Comparison of ENCODE assay signal across 8 mouse cellular contexts in the genomic region with DNA sequence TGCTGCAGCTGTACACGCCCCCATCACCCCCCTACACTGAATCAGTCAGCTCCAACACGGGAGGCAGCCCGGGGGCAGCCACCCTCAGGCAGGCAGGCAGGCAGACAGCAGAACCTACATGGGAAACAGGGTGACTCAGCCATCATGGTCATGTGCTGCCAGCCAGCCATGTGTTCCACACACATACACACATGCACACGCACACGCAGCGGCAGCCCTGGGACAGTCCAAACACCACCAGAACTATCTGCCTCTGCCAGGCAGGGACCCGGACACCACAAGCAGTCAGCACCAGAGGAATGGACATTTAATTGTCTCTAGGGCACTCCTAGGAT. TPM values are rescaled to one million over a fixed set of nuclear protein-coding genes. Genes with fewer than 3 reads are reported as not detected.
DNase-seq lines count a peak whose midpoint lies in the region; ATAC-seq and TF ChIP-seq lines count a peak whose summit lies in the region.

No protein-coding gene starts in this region.

- no peak for DNase-seq in gastrocnemius, adult 2 months
- DNase-seq in gastrocnemius, postnatal 10 days, result no peak
- DNase-seq in 3T3-L1 (ENCODE audit: low read depth, low spot score), result peak; percentile 54
- DNase-seq in left cerebral cortex, postnatal 36 days (ENCODE audit: low spot score in 2 of 2), result peak; percentile 71 to 81
- peak; percentile 74 to 80 for DNase-seq in right cerebral cortex, postnatal 36 days (ENCODE audit: low spot score in 2 of 2)
- no peak for DNase-seq in embryo, embryonic 10.5 days (ENCODE audit: low spot score)
- DNase-seq in gastrocnemius, postnatal 4 days (ENCODE audit: low spot score in 2 of 2), result no peak

- intact Hi-C loops in gastrocnemius, adult 2 months (cut with DNase I), result no loop called here
- intact Hi-C loops in left cerebral cortex, postnatal 36 days (cut with DNase I), result loop anchor here (10.0 kb wide), 1 partner anchor 92 kb away; no protein-coding TSS in a partner anchor

- H3K4me3 ChIP-seq in gastrocnemius, adult 2 months, result peak overlapping the region; percentile 89
- no peak overlapping the region for H3K4me3 ChIP-seq in forebrain, embryonic 13.5 days

- WGBS in forebrain, embryonic 13.5 days, result 88% methylated on average over 7 of the region's 7 CpGs

- peaks cover 18% of the 10 kb centered on the region for H3K36me3 ChIP-seq in forebrain, embryonic 13.5 days (ENCODE audit: poor library complexity, severe bottlenecking)

- TF ChIP-seq CTCF in gastrocnemius, adult 2 months (IDR thresholded peaks at IDR 0.05), result no peak

- H3K4me2 ChIP-seq in forebrain, embryonic 13.5 days, result peak overlapping the region; percentile 87; the same call in 1 of the 2 replicates

- H3K27me3 ChIP-seq in forebrain, embryonic 13.5 days, result no peaks in the 10 kb centered on the region

- ATAC-seq in forebrain, embryonic 13.5 days, result no peak

- H3K27ac ChIP-seq in gastrocnemius, adult 2 months, result peak overlapping the region; percentile 90; the same call in 1 of the 2 replicates
- no peak overlapping the region for H3K27ac ChIP-seq in forebrain, embryonic 13.5 days

- H3K9me3 ChIP-seq in forebrain, embryonic 13.5 days (replicated peaks), result no peaks in the 10 kb centered on the region

- peaks cover 21% of the 10 kb centered on the region for H3K4me1 ChIP-seq in forebrain, embryonic 13.5 days

- peak overlapping the region; percentile 40; the same call in 1 of the 2 replicates for H3K9ac ChIP-seq in forebrain, embryonic 13.5 days

RNA-seq across cellular contexts. Expression of gene Sh3bgrl3, which starts 1.5 kb away (rescaled TPM):
- total RNA-seq in gastrocnemius, adult 2 months (2021), result 10 to 100 TPM; 12.2 to 27.1 TPM
- total RNA-seq in gastrocnemius, postnatal 10 days (2021), result 10 to 100 TPM; 44.9 to 59.6 TPM
- polyA plus RNA-seq in forebrain, embryonic 13.5 days (2015; fragmentation: Nextera tagmentation; extraction: Ambion mirVana), result 285 TPM in 2 replicates
- 100 to 1,000 TPM; 187 to 235 TPM for total RNA-seq in left cerebral cortex, postnatal 36 days (2021)
- 10 to 100 TPM; 72.4 to 83.6 TPM for total RNA-seq in gastrocnemius, postnatal 4 days (2021)

RNA-seq across cellular contexts. Expression of gene Ubxn11, which starts 24.7 kb away (rescaled TPM):
- 1 to 10 TPM in 1 of 2 experiments, under 1 TPM in 1; 0.71 to 1.9 TPM for total RNA-seq in gastrocnemius, adult 2 months (2021)
- total RNA-seq in gastrocnemius, postnatal 10 days (2021), result 1 to 10 TPM in 1 of 2 experiments, under 1 TPM in 1; 0.73 to 1.7 TPM
- 6.2 and 9.4 TPM in 2 replicates for polyA plus RNA-seq in forebrain, embryonic 13.5 days (2015; fragmentation: Nextera tagmentation; extraction: Ambion mirVana)
- 10 to 100 TPM; 23.3 to 46.3 TPM for total RNA-seq in left cerebral cortex, postnatal 36 days (2021)
- 1 to 10 TPM; 3.2 to 3.7 TPM for total RNA-seq in gastrocnemius, postnatal 4 days (2021)

RNA-seq across cellular contexts. Expression of gene Cd52, which starts 32.2 kb away (rescaled TPM):
- total RNA-seq in gastrocnemius, adult 2 months (2021), result under 1 TPM in 1 of 2 experiments, not detected in 1; 0.71 TPM
- 1 to 10 TPM in 1 of 2 experiments, under 1 TPM in 1; 0.70 to 2.1 TPM for total RNA-seq in gastrocnemius, postnatal 10 days (2021)
- polyA plus RNA-seq in forebrain, embryonic 13.5 days (2015; fragmentation: Nextera tagmentation; extraction: Ambion mirVana), result 2.2 and 2.6 TPM in 2 replicates
- total RNA-seq in left cerebral cortex, postnatal 36 days (2021), result 1 to 10 TPM; 1.4 to 2.7 TPM
- 1 to 10 TPM; 2.4 to 2.7 TPM for total RNA-seq in gastrocnemius, postnatal 4 days (2021)

RNA-seq across cellular contexts. Expression of gene Cep85, which starts 59.8 kb away (rescaled TPM):
- 10 to 100 TPM; 60.1 to 73.8 TPM for total RNA-seq in gastrocnemius, adult 2 months (2021)
- total RNA-seq in gastrocnemius, postnatal 10 days (2021), result 10 to 100 TPM; 50.5 to 55.0 TPM
- 22.6 and 22.8 TPM in 2 replicates for polyA plus RNA-seq in forebrain, embryonic 13.5 days (2015; fragmentation: Nextera tagmentation; extraction: Ambion mirVana)
- total RNA-seq in left cerebral cortex, postnatal 36 days (2021), result 10 to 100 TPM; 14.3 to 18.3 TPM
- 10 to 100 TPM; 54.8 to 60.3 TPM for total RNA-seq in gastrocnemius, postnatal 4 days (2021)

Comparison
In these comparisons a context has a peak if more than half of its experiments do, and no peak if none do; other contexts are left out.
1. DNase-seq: peak in 3T3-L1 (single experiment), left cerebral cortex, postnatal 36 days (2 of 2) and right cerebral cortex, postnatal 36 days (2 of 2); none in gastrocnemius, adult 2 months (single experiment), gastrocnemius, postnatal 10 days (single experiment), embryo, embryonic 10.5 days (single experiment) and gastrocnemius, postnatal 4 days (0 of 2).
2. RNA of gene Ubxn11, which starts 24.7 kb away (total RNA-seq): 23.3 to 46.3 TPM in left cerebral cortex, postnatal 36 days; 3.2 to 3.7 TPM in gastrocnemius, postnatal 4 days, 0.71 to 1.9 TPM in gastrocnemius, adult 2 months and 0.73 to 1.7 TPM in gastrocnemius, postnatal 10 days; every median in the first group is over 4 times any median in the second.